Mouse (Mus musculus): ENCODE results near the gene Pla2g6.

Gene Pla2g6

GRCm38 (mm10) chr15:79321733-79322190 is 6.4 kb downstream of the Pla2g6 start:
- DNase-seq = no peak

DNA sequence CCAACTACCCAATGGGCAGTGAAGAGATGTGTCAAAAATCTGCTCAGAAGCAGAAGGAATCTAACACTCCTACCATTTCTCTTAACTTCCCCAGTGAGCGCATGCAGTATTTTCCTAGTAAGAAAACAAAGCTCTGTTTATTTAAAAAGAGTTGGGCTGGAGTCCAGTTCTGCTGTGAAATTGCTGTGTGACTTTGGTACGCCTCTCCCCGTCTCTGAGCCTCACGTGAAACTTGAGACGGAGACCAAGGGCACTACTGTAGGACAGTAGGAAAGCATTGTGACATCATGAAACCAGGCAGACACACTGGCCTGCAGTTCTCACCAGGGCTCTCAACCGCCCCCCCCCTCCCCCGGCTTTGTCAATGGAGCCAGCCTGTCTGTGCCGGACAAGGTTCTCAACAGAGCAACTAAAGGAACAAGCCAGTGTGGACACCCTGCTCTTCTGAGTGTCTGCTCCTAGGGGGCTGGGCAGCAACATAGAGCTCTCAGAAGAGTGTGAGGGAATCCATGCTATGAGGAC is 14.3 kb downstream of the Pla2g6 start:
- DNase-seq = no peak

DNA sequence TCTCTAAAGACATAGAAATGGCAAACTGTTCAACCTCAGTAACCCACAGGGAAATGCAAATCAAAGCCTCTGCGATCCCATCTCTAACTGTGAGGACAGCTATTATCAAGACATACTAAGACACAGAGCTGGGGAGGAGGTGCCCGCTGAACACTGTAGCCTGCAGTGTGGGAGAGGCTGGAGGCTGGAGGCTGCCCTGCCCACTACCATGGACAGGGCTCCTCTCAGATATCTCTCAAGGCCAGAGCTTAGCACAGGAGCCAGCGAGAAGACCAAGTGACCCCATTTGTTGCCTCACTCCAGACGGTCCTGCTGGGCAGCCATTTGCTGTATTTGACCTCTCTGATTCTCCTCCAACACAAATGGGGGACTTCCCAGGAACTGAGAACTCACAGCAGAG is 20.3 kb downstream of the Pla2g6 start:
- DNase-seq = no peak

DNA sequence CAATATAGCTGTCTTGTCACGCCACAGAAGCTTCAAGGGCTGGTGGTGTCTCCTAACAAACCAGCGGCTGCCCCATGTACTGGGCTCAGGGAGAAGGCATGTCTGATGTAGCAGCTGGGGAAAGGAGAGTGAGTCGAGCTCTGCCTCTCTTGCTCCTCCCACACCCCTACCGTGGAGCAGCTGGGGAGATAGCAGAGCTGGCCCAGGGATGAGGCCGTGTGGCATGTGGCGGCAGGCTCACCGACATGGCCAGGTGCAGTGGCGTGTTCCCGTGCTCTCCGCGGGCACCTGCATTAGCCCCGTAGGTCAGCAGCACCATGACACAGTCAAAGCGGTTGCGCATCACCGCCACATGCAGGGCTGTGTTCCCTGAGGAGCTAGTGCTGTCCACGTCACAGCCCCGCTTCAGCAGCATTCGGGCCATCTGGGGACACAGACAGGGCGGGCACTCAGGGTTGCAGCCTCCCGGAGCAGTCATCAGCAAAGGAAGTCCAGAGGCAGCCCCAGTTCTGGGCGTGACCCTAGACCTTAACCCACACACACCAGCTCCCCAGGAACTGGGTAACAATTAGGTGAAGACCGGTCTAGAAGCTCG is 22.1 kb downstream of the Pla2g6 start:
- DNase-seq = no peak

- no peak for DNase-seq
Measured at GRCm38 (mm10) chr15:79304832-79305231, 23.4 kb downstream of the Pla2g6 start.

DNA sequence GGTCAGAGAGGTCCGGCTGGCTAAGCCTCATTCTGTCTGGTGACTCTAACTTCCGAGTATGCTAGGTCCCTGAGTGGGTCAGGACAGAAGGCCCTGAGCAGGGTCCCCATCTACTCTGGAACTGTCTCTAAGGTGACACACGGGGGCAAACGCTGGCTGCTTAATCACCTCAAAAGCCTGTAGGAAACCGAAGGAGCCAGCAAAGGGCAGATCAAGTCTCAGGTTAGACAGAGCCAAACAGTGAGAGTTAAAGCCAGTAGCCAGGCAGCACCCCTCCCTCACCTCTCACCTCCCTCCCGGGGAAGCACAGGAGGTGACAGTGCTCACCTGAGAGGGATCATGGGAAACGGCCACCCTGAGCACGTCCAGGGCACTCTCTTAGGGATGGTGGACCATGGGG is 24.5 kb downstream of the Pla2g6 start:
- no peak for DNase-seq

GRCm38 (mm10) chr15:79299563-79300155 is 28.5 kb downstream of the Pla2g6 start:
- DNase-seq = no peak

GRCm38 (mm10) chr15:79298553-79298952 is 29.6 kb downstream of the Pla2g6 start:
- no peak for DNase-seq

- DNase-seq = no peak
Measured at GRCm38 (mm10) chr15:79292779-79293178, 35.4 kb downstream of the Pla2g6 start.

DNA sequence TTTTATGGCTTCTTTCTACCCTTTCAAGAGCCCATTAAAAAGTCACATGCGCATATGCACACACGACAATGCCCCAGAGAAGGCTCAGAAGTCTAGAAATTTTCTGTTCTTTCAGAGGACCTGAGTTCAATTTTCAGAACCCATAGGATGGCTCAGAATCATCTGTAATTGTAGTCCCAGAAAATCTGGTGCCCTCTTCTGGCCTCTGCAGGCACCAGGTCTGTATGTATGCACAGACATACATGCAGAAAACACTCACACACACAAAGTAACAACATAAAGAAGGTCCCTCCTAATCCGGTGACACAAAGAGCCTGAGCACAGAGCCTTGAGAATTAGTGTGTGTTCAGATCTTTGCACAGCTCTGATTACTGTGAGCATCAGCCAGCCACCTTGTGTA is 37.9 kb downstream of the Pla2g6 start:
- DNase-seq = no peak

DNA sequence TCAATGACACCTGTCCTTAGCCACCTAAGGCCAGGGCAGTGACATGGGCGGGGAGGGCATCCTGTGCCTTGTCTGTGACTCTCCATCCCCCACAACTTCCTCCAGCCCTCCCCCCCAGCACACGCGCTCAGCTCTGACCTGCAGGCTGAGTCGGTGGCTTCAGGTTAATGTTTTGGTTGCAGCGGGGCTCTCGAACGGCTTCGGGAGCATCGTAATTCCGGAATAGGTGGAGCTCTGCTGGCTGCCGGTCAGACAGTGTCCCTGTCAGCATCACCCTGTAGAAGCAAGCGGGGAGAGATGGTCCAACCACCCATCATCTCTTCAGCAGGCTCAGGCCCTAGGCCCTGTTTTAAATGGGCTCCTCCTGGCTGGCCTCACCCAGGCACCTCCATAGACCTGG is 38.7 kb downstream of the Pla2g6 start:
- no peak for DNase-seq

DNA sequence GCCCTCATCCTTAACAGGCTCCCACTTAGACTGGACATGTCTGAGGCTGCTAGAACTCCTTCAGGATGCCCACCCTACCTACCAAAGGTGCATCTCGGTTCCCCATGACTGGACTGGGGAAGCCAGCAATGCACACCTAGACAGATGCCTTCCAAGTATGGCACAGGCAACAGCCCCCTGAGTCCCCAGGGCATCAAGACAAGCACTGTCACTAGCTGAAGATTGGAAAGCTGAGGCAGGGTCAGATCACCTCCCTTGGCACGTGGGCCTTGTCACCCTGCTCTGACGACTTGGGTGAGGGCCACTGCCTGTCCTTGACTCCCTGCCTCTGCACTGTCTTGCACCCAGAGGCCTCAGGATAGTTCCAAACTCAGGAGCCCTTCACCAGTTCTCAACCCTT is 39.8 kb downstream of the Pla2g6 start:
- DNase-seq = no peak

DNA sequence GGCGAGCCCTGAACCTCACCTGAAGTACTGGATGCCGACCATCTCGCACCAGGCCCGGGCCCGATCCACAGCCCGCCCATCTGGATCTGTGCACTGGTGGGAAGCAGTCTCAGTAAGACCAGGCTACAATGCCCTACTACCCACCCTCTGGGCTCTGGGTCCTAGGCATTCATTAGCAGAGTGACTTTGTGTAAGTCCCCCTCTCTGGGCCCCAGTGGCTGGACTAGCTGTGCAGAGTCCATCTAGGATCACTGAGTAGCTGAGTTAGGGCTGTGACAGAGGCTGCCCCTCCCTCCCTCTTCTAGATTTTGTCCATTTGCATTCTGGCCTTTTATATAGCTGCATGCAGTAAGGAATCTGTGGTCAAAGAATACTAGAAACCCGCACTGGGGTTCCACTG is 41.1 kb downstream of the Pla2g6 start:
- DNase-seq = no peak

GRCm38 (mm10) chr15:79286141-79286540 is 42.0 kb downstream of the Pla2g6 start:
- no peak for DNase-seq

- no peak for DNase-seq
Measured at GRCm38 (mm10) chr15:79285399-79285798, 42.8 kb downstream of the Pla2g6 start, which contains the start of gene Baiap2l2. Gene Baiap2l2, minus strand, starts transcription at chr15:79285537.

- DNase-seq = no peak
Measured at GRCm38 (mm10) chr15:79283371-79283770, 44.8 kb downstream of the Pla2g6 start.

GRCm38 (mm10) chr15:79282434-79282833 is 45.8 kb downstream of the Pla2g6 start:
- no peak for DNase-seq

DNA sequence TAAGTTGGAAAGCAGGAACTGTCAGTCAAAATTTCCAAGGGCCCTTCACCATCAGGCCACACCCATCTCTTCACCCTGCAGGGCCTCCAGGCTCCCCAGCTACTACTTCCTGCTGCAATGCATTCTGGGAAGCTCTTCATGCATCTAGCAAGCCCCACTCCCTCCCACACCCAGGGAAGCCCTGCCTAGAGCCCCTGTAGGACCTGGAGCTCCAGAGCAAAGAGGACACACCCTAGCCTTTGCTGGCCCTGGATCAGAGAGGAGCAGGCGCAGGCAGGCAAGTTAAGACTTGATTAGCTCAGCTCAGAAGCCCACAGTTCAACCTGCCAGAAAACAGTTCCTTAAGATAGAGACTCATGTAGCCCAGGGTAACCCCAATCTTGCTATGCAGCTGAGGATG is 46.8 kb downstream of the Pla2g6 start:
- no peak for DNase-seq

GRCm38 (mm10) chr15:79280850-79281249 is 47.3 kb downstream of the Pla2g6 start:
- DNase-seq = no peak

DNA sequence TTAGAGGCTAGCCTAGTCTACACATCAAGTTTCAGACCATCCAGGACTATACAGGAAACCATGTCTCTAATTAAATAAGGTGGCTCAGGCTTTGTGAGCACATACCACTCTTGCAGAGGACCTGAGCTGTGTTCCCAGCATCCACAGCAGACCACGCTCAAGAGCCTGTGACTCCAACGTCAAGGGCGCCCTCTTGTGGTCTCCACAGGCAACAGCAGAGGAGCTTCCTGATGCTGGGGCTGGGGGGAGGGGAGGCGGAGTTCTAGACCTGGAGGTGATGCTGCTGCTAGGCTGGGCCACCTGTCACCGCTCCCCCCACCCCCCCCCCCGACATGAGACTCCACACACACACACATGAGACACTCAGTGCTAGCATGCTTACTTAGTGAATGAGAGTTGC is 48.0 kb downstream of the Pla2g6 start:
- no peak for DNase-seq

DNA sequence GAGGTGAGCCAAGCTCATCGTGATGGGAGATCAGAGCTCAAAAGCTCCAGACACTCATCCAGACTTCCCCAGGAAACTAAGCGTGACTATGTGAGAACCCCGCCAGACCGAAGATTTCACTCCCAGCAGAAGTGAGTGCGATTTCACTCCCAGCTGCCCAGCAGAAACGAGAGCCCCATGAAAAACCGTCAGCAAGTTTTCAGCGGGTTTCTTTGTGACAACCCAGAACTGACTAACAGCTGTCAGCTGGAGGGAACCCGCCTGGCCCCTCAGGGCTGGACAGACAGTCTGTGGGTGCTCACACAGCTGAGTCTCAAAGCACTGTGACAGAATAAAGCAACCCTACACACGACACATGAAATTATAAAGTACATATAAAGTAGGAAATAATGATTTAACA is 50.5 kb downstream of the Pla2g6 start:
- no peak for DNase-seq

GRCm38 (mm10) chr15:79273020-79273419 is 55.2 kb downstream of the Pla2g6 start:
- no peak for DNase-seq

GRCm38 (mm10) chr15:79271124-79271746 is 57.0 kb downstream of the Pla2g6 start:
- no peak for DNase-seq
